Mouse (Mus musculus): ENCODE results near the gene Zkscan5. TPM values are rescaled to one million over a fixed set of nuclear protein-coding genes. Genes with fewer than 3 reads are reported as not detected.
"Not testable (repeated sequence)": the region's sequence is repeated elsewhere in the genome, so short reads cannot be mapped to it uniquely, and the experiment has no call there.

The Zkscan5 gene
- polyA plus RNA-seq, 1 experiment from 2014 or later, result 14.4 TPM

GRCm38 (mm10) chr5:145218206-145218605 lies 13.8 kb downstream of the Zkscan5 start:
- Histone ChIP-seq H3K4me1 (no peaks in the 10 kb centered on the region), H3K27ac (no peak overlapping the region), H3K36me3 (peaks cover 67% of the 10 kb centered on the region), H3K4me3 (replicated peaks) (no peak overlapping the region), H3K27me3 (no peaks in the 10 kb centered on the region), H3K9ac (no peak overlapping the region), H3K9me3 (replicated peaks) (no peaks in the 10 kb centered on the region), H3K4me2 (no peak overlapping the region)
- no peak for ATAC-seq (replicated peaks; ENCODE audit: low FRiP score)
- 97% methylated on average over 21 of the region's 21 CpGs for WGBS

- H3K9ac ChIP-seq, result no peak overlapping the region
- 96% methylated on average over 20 of the region's 20 CpGs for WGBS
- H3K9me3 ChIP-seq (replicated peaks), result no peaks in the 10 kb centered on the region
- ATAC-seq (replicated peaks; ENCODE audit: low FRiP score), result no peak
- no peaks in the 10 kb centered on the region for H3K27me3 ChIP-seq
- peaks cover 63% of the 10 kb centered on the region for H3K36me3 ChIP-seq
- H3K4me2 ChIP-seq, result no peak overlapping the region
- no peak overlapping the region for H3K4me3 ChIP-seq (replicated peaks)
- H3K27ac ChIP-seq, result no peak overlapping the region
- no peaks in the 10 kb centered on the region for H3K4me1 ChIP-seq
These were observed 14.3 kb downstream of the Zkscan5 start for GRCm38 (mm10) chr5:145218671-145219070.

- Histone ChIP-seq H3K4me2 (no peak overlapping the region), H3K9me3 (replicated peaks) (no peaks in the 10 kb centered on the region), H3K36me3 (peaks cover 51% of the 10 kb centered on the region), H3K27ac (no peak overlapping the region), H3K4me1 (no peaks in the 10 kb centered on the region), H3K9ac (no peak overlapping the region), H3K4me3 (replicated peaks) (no peak overlapping the region), H3K27me3 (no peaks in the 10 kb centered on the region)
- WGBS, result 92% methylated on average over 8 of the region's 8 CpGs
- ATAC-seq (replicated peaks; ENCODE audit: low FRiP score), result no peak
These were observed 15.6 kb downstream of the Zkscan5 start for GRCm38 (mm10) chr5:145219981-145220380.

GRCm38 (mm10) chr5:145222840-145223239 lies 18.5 kb downstream of the Zkscan5 start:
- 86% methylated on average over 5 of the region's 5 CpGs for WGBS
- ATAC-seq (replicated peaks; ENCODE audit: low FRiP score), result no peak

GRCm38 (mm10) chr5:145223395-145223794 lies 19.0 kb downstream of the Zkscan5 start:
- H3K4me3 ChIP-seq (replicated peaks), result no peak overlapping the region
- WGBS, result 80% methylated on average over 12 of the region's 12 CpGs
- no peaks in the 10 kb centered on the region for H3K27me3 ChIP-seq
- no peak overlapping the region for H3K9ac ChIP-seq
- ATAC-seq (replicated peaks; ENCODE audit: low FRiP score), result no peak
- no peak overlapping the region for H3K27ac ChIP-seq
- no peaks in the 10 kb centered on the region for H3K9me3 ChIP-seq (replicated peaks)
- H3K4me1 ChIP-seq, result no peaks in the 10 kb centered on the region
- H3K36me3 ChIP-seq, result peaks cover 37% of the 10 kb centered on the region
- H3K4me2 ChIP-seq, result no peak overlapping the region

More at GRCm38 (mm10) chr5:145222840-145223239, 18.5 kb downstream of the Zkscan5 start:
- Histone ChIP-seq H3K4me2 (no peak overlapping the region), H3K36me3 (peaks cover 42% of the 10 kb centered on the region), H3K4me1 (no peaks in the 10 kb centered on the region), H3K27me3 (no peaks in the 10 kb centered on the region), H3K9ac (no peak overlapping the region), H3K9me3 (replicated peaks) (no peaks in the 10 kb centered on the region), H3K4me3 (replicated peaks) (no peak overlapping the region), H3K27ac (no peak overlapping the region)

- H3K27me3 ChIP-seq, result no peaks in the 10 kb centered on the region
- H3K4me1 ChIP-seq, result peaks cover 3% of the 10 kb centered on the region
- no peaks in the 10 kb centered on the region for H3K9me3 ChIP-seq (replicated peaks)
- H3K4me3 ChIP-seq (replicated peaks), result no peak overlapping the region
- H3K9ac ChIP-seq, result no peak overlapping the region
- WGBS, result 63% methylated on average over 2 of the region's 2 CpGs
- H3K27ac ChIP-seq, result no peak overlapping the region
- ATAC-seq (replicated peaks; ENCODE audit: low FRiP score), result no peak
- peaks cover 7% of the 10 kb centered on the region for H3K36me3 ChIP-seq
- no peak overlapping the region for H3K4me2 ChIP-seq
These were observed 22.1 kb downstream of the Zkscan5 start for GRCm38 (mm10) chr5:145226453-145226852.

GRCm38 (mm10) chr5:145229283-145229682 lies 24.9 kb downstream of the Zkscan5 start:
- not testable (repeated sequence) for H3K9me3 ChIP-seq (replicated peaks); ATAC-seq (replicated peaks; ENCODE audit: low FRiP score); H3K4me2 ChIP-seq; H3K4me3 ChIP-seq (replicated peaks); H3K27ac ChIP-seq; H3K27me3 ChIP-seq; H3K9ac ChIP-seq
- peaks cover 10% of the 10 kb centered on the region for H3K36me3 ChIP-seq
- WGBS, result 88% methylated on average over 6 of the region's 6 CpGs
- H3K4me1 ChIP-seq, result peaks cover 15% of the 10 kb centered on the region

GRCm38 (mm10) chr5:145230641-145231040 lies 26.3 kb downstream of the Zkscan5 start:
- Histone ChIP-seq H3K9ac (no peak overlapping the region), H3K9me3 (replicated peaks) (no peaks in the 10 kb centered on the region), H3K36me3 (peaks cover 24% of the 10 kb centered on the region), H3K27me3 (no peaks in the 10 kb centered on the region), H3K4me1 (peaks cover 15% of the 10 kb centered on the region), H3K4me3 (replicated peaks) (peak overlapping the region; percentile 92; the same call in 1 of the 2 replicates), H3K27ac (peak overlapping the region; percentile 86; the same call in 1 of the 2 replicates), H3K4me2 (peak overlapping the region; percentile 75; the same call in 1 of the 2 replicates)
- 81% methylated on average over 4 of the region's 4 CpGs for WGBS
- no peak for ATAC-seq (replicated peaks; ENCODE audit: low FRiP score)

GRCm38 (mm10) chr5:145231367-145231871 lies 27.1 kb downstream of the Zkscan5 start, which contains the start of gene Zfp655:
Gene Zfp655 (plus strand): TSS chr5:145231715.
- Histone ChIP-seq H3K4me2 (peak within 1 kb of the TSS; percentile 75), H3K9ac (peak within 1 kb of the TSS; percentile 96), H3K27me3 (no peaks in the 10 kb centered on the region), H3K4me1 (peaks cover 15% of the 10 kb centered on the region), H3K4me3 (replicated peaks) (peak within 1 kb of the TSS; percentile 92), H3K9me3 (replicated peaks) (no peaks in the 10 kb centered on the region), H3K36me3 (peaks cover 32% of the 10 kb centered on the region), H3K27ac (peak within 1 kb of the TSS; percentile 86)
- WGBS, result under 1% methylated on average over 42 of the region's 42 CpGs
- ATAC-seq (replicated peaks; ENCODE audit: low FRiP score), result peak; percentile 99

- Histone ChIP-seq H3K9me3 (replicated peaks) (no peaks in the 10 kb centered on the region), H3K27me3 (no peaks in the 10 kb centered on the region), H3K9ac (peak overlapping the region; percentile 96), H3K4me2 (peak overlapping the region; percentile 75), H3K27ac (peak overlapping the region; percentile 86), H3K36me3 (peaks cover 36% of the 10 kb centered on the region), H3K4me3 (replicated peaks) (peak overlapping the region; percentile 92), H3K4me1 (peaks cover 15% of the 10 kb centered on the region)
- ATAC-seq (replicated peaks; ENCODE audit: low FRiP score), result peak; percentile 67
- WGBS, result under 1% methylated on average over 39 of the region's 49 CpGs
These were observed 27.6 kb downstream of the Zkscan5 start for GRCm38 (mm10) chr5:145231893-145232411.

GRCm38 (mm10) chr5:145234636-145235035 lies 30.3 kb downstream of the Zkscan5 start:
- Histone ChIP-seq H3K4me1 (peaks cover 15% of the 10 kb centered on the region), H3K9ac (no peak overlapping the region), H3K4me3 (replicated peaks) (no peak overlapping the region), H3K27ac (no peak overlapping the region), H3K27me3 (no peaks in the 10 kb centered on the region), H3K4me2 (no peak overlapping the region), H3K9me3 (replicated peaks) (no peaks in the 10 kb centered on the region), H3K36me3 (peaks cover 61% of the 10 kb centered on the region)
- no peak for ATAC-seq (replicated peaks; ENCODE audit: low FRiP score)

- H3K4me2 ChIP-seq, result no peak overlapping the region
- H3K9ac ChIP-seq, result no peak overlapping the region
- peaks cover 74% of the 10 kb centered on the region for H3K36me3 ChIP-seq
- H3K4me1 ChIP-seq, result no peaks in the 10 kb centered on the region
- WGBS, result 97% methylated on average over 3 of the region's 3 CpGs
- H3K9me3 ChIP-seq (replicated peaks), result no peaks in the 10 kb centered on the region
- H3K27ac ChIP-seq, result no peak overlapping the region
- no peak for ATAC-seq (replicated peaks; ENCODE audit: low FRiP score)
- no peaks in the 10 kb centered on the region for H3K27me3 ChIP-seq
- no peak overlapping the region for H3K4me3 ChIP-seq (replicated peaks)
These were observed 45.2 kb downstream of the Zkscan5 start for GRCm38 (mm10) chr5:145249520-145249919.
